30 mouse cellular contexts compared by ENCODE assay signal in the genomic region with DNA sequence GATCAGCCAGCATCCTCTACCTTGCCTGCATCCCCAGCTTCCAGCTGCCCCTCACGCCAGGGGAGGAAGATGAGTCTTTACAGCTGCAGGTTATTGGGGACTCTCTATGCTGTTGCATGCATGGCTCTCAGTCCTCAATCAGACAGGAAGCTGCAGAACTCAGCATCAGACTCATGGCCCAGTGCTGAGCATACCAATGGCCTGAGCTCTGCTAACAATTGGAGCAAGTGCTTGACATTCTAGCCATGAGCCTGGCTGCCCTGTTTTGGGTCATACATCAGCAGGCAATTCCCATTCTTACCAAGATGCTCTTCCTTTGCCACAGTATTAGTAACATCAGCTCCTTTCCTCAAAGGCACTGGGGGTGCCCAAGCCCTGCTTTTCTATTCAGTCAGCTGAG.
A peak's percentile ranks its signal among the peaks of the same experiment; 100 is the strongest.
DNase-seq lines count a peak whose midpoint lies in the region; ATAC-seq lines count a peak whose summit lies in the region.
"Had no signal": no experiment of that assay in that cellular context is flagged by ENCODE, and none has a peak within 500 bp of the region (broad histone marks: within the 10 kb centered on the region; RNA-seq: fewer than 3 reads in every experiment).

No protein-coding gene starts in this region.

- H3K4me2 ChIP-seq in hindbrain, embryonic 12.5 days (replicated peaks): no peak overlapping the region
- no peak overlapping the region for H3K4me2 ChIP-seq in hindbrain, embryonic 15.5 days
- no peak overlapping the region for H3K4me2 ChIP-seq in midbrain, embryonic 15.5 days
- H3K4me2 ChIP-seq: forebrain, embryonic 15.5 days; heart, embryonic 15.5 days; kidney, embryonic 15.5 days; limb, embryonic 12.5 days; liver, embryonic 15.5 days; neural tube, embryonic 12.5 days had no signal

- H3K9ac ChIP-seq in hindbrain, embryonic 12.5 days: no peak overlapping the region
- no peak overlapping the region for H3K9ac ChIP-seq in hindbrain, embryonic 15.5 days
- no peak overlapping the region for H3K9ac ChIP-seq in midbrain, embryonic 15.5 days
- H3K9ac ChIP-seq: forebrain, embryonic 15.5 days; heart, embryonic 15.5 days; kidney, embryonic 15.5 days; limb, embryonic 12.5 days; liver, embryonic 15.5 days; neural tube, embryonic 12.5 days had no signal

- WGBS in hindbrain, embryonic 12.5 days: 53% methylated on average over 1 of the region's 1 CpGs
- 67% methylated on average over 1 of the region's 1 CpGs for WGBS in hindbrain, embryonic 15.5 days
- WGBS in midbrain, embryonic 15.5 days: 65% methylated on average over 1 of the region's 1 CpGs

- peak; percentile 31; the same call in 1 of the 2 replicates for ATAC-seq in hindbrain, embryonic 12.5 days (ENCODE audit: low FRiP score)
- ATAC-seq in hindbrain, embryonic 15.5 days (ENCODE audit: low FRiP score, low read depth): peak; percentile 67; the same call in 1 of the 2 replicates
- ATAC-seq in midbrain, embryonic 15.5 days (replicated peaks): no peak; the same call in 1 of the 2 replicates
- no peak for ATAC-seq in megakaryocyte-erythroid progenitor cell, adult 5-6 weeks (replicated peaks; ENCODE audit: low FRiP score, low TSS enrichment, poor library complexity, severe bottlenecking)
- ATAC-seq: activated CD4-positive, CD25-positive, alpha-beta regulatory T cell, adult 4 months; CD4-positive, CD25-positive, alpha-beta regulatory T cell, adult 4 months; forebrain, embryonic 15.5 days; inflammation-experienced regulatory T-cells, adult 6 months had no signal

- H3K36me3 ChIP-seq in hindbrain, embryonic 12.5 days: no peaks in the 10 kb centered on the region
- no peaks in the 10 kb centered on the region for H3K36me3 ChIP-seq in hindbrain, embryonic 15.5 days
- no peaks in the 10 kb centered on the region for H3K36me3 ChIP-seq in midbrain, embryonic 15.5 days (replicated peaks)
- H3K36me3 ChIP-seq: forebrain, embryonic 15.5 days; heart, embryonic 10.5 days; heart, embryonic 15.5 days; kidney, embryonic 15.5 days; limb, embryonic 12.5 days; liver, embryonic 15.5 days; neural tube, embryonic 12.5 days had no signal

- peaks cover 34% of the 10 kb centered on the region for H3K4me1 ChIP-seq in hindbrain, embryonic 12.5 days
- 0 out of 2 replicates have a peak, but pooled peaks cover 10% of the 10 kb centered on the region for H3K4me1 ChIP-seq in hindbrain, embryonic 15.5 days (replicated peaks)
- peaks cover 9% of the 10 kb centered on the region for H3K4me1 ChIP-seq in midbrain, embryonic 15.5 days
- H3K4me1 ChIP-seq: kidney, embryonic 15.5 days; liver, embryonic 15.5 days had no signal

- H3K9me3 ChIP-seq in hindbrain, embryonic 12.5 days (replicated peaks): no peaks in the 10 kb centered on the region
- no peaks in the 10 kb centered on the region for H3K9me3 ChIP-seq in hindbrain, embryonic 15.5 days
- no peaks in the 10 kb centered on the region for H3K9me3 ChIP-seq in midbrain, embryonic 15.5 days
- H3K9me3 ChIP-seq: forebrain, embryonic 15.5 days; heart, embryonic 10.5 days; heart, embryonic 15.5 days; kidney, embryonic 15.5 days; limb, embryonic 12.5 days; liver, embryonic 15.5 days; megakaryocyte, embryonic 14.5 days; neural tube, embryonic 12.5 days had no signal

- intact Hi-C loops in heart, postnatal 14 days (cut with DNase I): no loop called here

- DNase-seq in heart, adult 11 months: peak; percentile 61
- DNase-seq in heart, postnatal 14 days: no peak
- no peak for DNase-seq in adrenal gland, adult 8-10 months
- DNase-seq: adrenal gland, adult 2 months; cerebellum, adult 8-10 months; cerebellum, postnatal 36 days; gastrocnemius, postnatal 14 days; heart, postnatal 36 days; kidney, adult 11 months; kidney, postnatal 25 days; lung, postnatal 4 days; right cerebral cortex, postnatal 4 days; thymus, adult 18-20 months; thymus, postnatal 25 days had no signal

- no peak overlapping the region for H3K27ac ChIP-seq in hindbrain, embryonic 12.5 days
- peak overlapping the region; percentile 34; the same call in 1 of the 2 replicates for H3K27ac ChIP-seq in hindbrain, embryonic 15.5 days (replicated peaks)
- peak overlapping the region; percentile 50; the same call in 1 of the 2 replicates for H3K27ac ChIP-seq in midbrain, embryonic 15.5 days
- H3K27ac ChIP-seq: forebrain, embryonic 15.5 days; heart, embryonic 10.5 days; heart, embryonic 15.5 days; kidney, embryonic 15.5 days; limb, embryonic 12.5 days; liver, embryonic 15.5 days; neural tube, embryonic 12.5 days; stomach, postnatal 0 days had no signal

- H3K27me3 ChIP-seq in hindbrain, embryonic 12.5 days: no peaks in the 10 kb centered on the region
- H3K27me3 ChIP-seq in hindbrain, embryonic 15.5 days: no peaks in the 10 kb centered on the region
- H3K27me3 ChIP-seq in midbrain, embryonic 15.5 days (replicated peaks): no peaks in the 10 kb centered on the region
- H3K27me3 ChIP-seq: forebrain, embryonic 15.5 days; heart, embryonic 15.5 days; kidney, embryonic 15.5 days; limb, embryonic 12.5 days; liver, embryonic 15.5 days; neural tube, embryonic 12.5 days had no signal

- no peak overlapping the region for H3K4me3 ChIP-seq in hindbrain, embryonic 12.5 days
- H3K4me3 ChIP-seq in hindbrain, embryonic 15.5 days: no peak overlapping the region
- no peak overlapping the region for H3K4me3 ChIP-seq in midbrain, embryonic 15.5 days
- H3K4me3 ChIP-seq: forebrain, embryonic 15.5 days; heart, embryonic 10.5 days; heart, embryonic 15.5 days; kidney, embryonic 15.5 days; limb, embryonic 12.5 days; liver, embryonic 15.5 days; megakaryocyte, embryonic 14.5 days; neural tube, embryonic 12.5 days had no signal

Comparison
In these comparisons a context has a peak if more than half of its experiments do, and no peak if none do; other contexts are left out.
1. ATAC-seq: peak in hindbrain, embryonic 12.5 days (single experiment) and hindbrain, embryonic 15.5 days (single experiment); none in midbrain, embryonic 15.5 days (single experiment) and megakaryocyte-erythroid progenitor cell, adult 5-6 weeks (single experiment).